Mouse (Mus musculus): ENCODE data around the gene Agt. TPM values are rescaled to one million over a fixed set of nuclear protein-coding genes. Genes with fewer than 3 reads are reported as not detected.
A peak's percentile ranks its signal among the peaks of the same experiment; 100 is the strongest.

Gene Agt
- polyA plus RNA-seq, 1 experiment from 2014 or later: 14.5 TPM

GRCm38 (mm10) chr8:124530076-124530475 is 39.4 kb downstream of the Agt start:
- Histone ChIP-seq H3K27ac (ENCODE audit: low read depth, low read length) (no peak overlapping the region), H3K9me3 (ENCODE audit: control insufficient read depth, low read length) (no peaks in the 10 kb centered on the region), H3K4me3 (ENCODE audit: low read depth, low read length) (no peak overlapping the region), H3K4me1 (replicated peaks; ENCODE audit: control insufficient read depth, insufficient read depth, low read length) (no peaks in the 10 kb centered on the region), H3K36me3 (ENCODE audit: control insufficient read depth, insufficient read depth, low read length) (peaks cover 34% of the 10 kb centered on the region), H3K9ac (ENCODE audit: low read depth, low read length) (no peak overlapping the region), H3K27me3 (replicated peaks; ENCODE audit: control insufficient read depth, insufficient read depth, low read length) (no peaks in the 10 kb centered on the region), H3K4me2 (no peak overlapping the region)
- DNase-seq (ENCODE audit: low spot score) (no peak), ATAC-seq (replicated peaks; ENCODE audit: low FRiP score) (no peak)
- 88% methylated on average over 14 of the region's 14 CpGs for whole genome bisulfite sequencing

- H3K9me3 ChIP-seq (ENCODE audit: control insufficient read depth, low read length): no peaks in the 10 kb centered on the region
- DNase-seq (ENCODE audit: low spot score) (no peak), ATAC-seq (replicated peaks; ENCODE audit: low FRiP score) (no peak)
- H3K4me2 ChIP-seq: no peak overlapping the region
- peaks cover 15% of the 10 kb centered on the region for H3K36me3 ChIP-seq (ENCODE audit: control insufficient read depth, insufficient read depth, low read length)
- H3K4me1 ChIP-seq (replicated peaks; ENCODE audit: control insufficient read depth, insufficient read depth, low read length): peaks cover 10% of the 10 kb centered on the region
- H3K9ac ChIP-seq (ENCODE audit: low read depth, low read length): no peak overlapping the region
- no peak overlapping the region for H3K4me3 ChIP-seq (ENCODE audit: low read depth, low read length)
- no peak overlapping the region for H3K27ac ChIP-seq (ENCODE audit: low read depth, low read length)
- WGBS: 93% methylated on average over 11 of the region's 11 CpGs
- H3K27me3 ChIP-seq (replicated peaks; ENCODE audit: control insufficient read depth, insufficient read depth, low read length): no peaks in the 10 kb centered on the region
Observed at GRCm38 (mm10) chr8:124526261-124526660, 43.2 kb downstream of the Agt start.

GRCm38 (mm10) chr8:124521946-124522345 is 47.6 kb downstream of the Agt start:
- H3K4me1 ChIP-seq (replicated peaks; ENCODE audit: control insufficient read depth, insufficient read depth, low read length): peaks cover 10% of the 10 kb centered on the region
- H3K9me3 ChIP-seq (ENCODE audit: control insufficient read depth, low read length): no peaks in the 10 kb centered on the region
- DNase-seq (ENCODE audit: low spot score) (no peak), ATAC-seq (replicated peaks; ENCODE audit: low FRiP score) (no peak)
- WGBS: 91% methylated on average over 6 of the region's 6 CpGs
- H3K27ac ChIP-seq (ENCODE audit: low read depth, low read length): no peak overlapping the region
- no peaks in the 10 kb centered on the region for H3K27me3 ChIP-seq (replicated peaks; ENCODE audit: control insufficient read depth, insufficient read depth, low read length)
- no peak overlapping the region; the same call in 1 of the 2 replicates for H3K9ac ChIP-seq (ENCODE audit: low read depth, low read length)
- H3K36me3 ChIP-seq (ENCODE audit: control insufficient read depth, insufficient read depth, low read length): peaks cover 8% of the 10 kb centered on the region
- H3K4me2 ChIP-seq: peak overlapping the region; percentile 70
- peak overlapping the region; percentile 88 for H3K4me3 ChIP-seq (ENCODE audit: low read depth, low read length)

- Histone ChIP-seq H3K4me2 (peak within 1 kb of the TSS; percentile 70), H3K27ac (ENCODE audit: low read depth, low read length) (no peak within 1 kb of the TSS), H3K9ac (ENCODE audit: low read depth, low read length) (peak within 1 kb of the TSS; percentile 81), H3K4me3 (ENCODE audit: low read depth, low read length) (peak within 1 kb of the TSS; percentile 88), H3K36me3 (ENCODE audit: control insufficient read depth, insufficient read depth, low read length) (no peaks in the 10 kb centered on the region; the same call in 1 of the 2 replicates), H3K9me3 (ENCODE audit: control insufficient read depth, low read length) (no peaks in the 10 kb centered on the region), H3K4me1 (replicated peaks; ENCODE audit: control insufficient read depth, insufficient read depth, low read length) (peaks cover 10% of the 10 kb centered on the region), H3K27me3 (replicated peaks; ENCODE audit: control insufficient read depth, insufficient read depth, low read length) (no peaks in the 10 kb centered on the region)
- ATAC-seq (replicated peaks; ENCODE audit: low FRiP score) (peak; percentile 99), DNase-seq (ENCODE audit: low spot score) (peak; percentile 86)
- WGBS: 10% methylated on average over 50 of the region's 50 CpGs
Observed at GRCm38 (mm10) chr8:124520249-124521080, 49.0 kb downstream of the Agt start, which contains the start of gene Cog2. Cog2 (plus strand) TSS chr8:124520767.

DNA sequence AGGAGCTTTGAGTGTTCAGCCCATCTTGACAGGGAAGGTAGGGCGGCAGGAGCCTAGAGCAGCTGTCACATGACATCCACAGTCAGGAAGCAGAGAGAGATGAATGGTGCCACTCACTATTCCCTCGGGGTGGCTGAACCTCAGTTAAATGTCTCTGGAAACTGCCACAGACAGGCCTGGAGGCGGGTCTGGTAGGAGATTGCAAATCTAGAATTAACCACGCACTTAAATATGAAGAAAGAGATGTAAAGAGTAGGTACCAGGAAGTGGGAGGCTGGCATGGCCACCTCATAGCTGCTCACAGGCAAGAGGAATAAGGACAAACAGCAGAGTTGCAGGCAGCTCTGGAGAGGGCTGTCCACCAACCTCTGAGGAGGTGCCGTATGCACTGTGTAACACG is 52.4 kb downstream of the Agt start:
- WGBS: 69% methylated on average over 6 of the region's 6 CpGs
- DNase-seq (ENCODE audit: low spot score) (no peak), ATAC-seq (replicated peaks; ENCODE audit: low FRiP score) (no peak)
- H3K9me3 ChIP-seq (ENCODE audit: control insufficient read depth, low read length): no peaks in the 10 kb centered on the region
- H3K36me3 ChIP-seq (ENCODE audit: control insufficient read depth, insufficient read depth, low read length): no peaks in the 10 kb centered on the region
- no peak overlapping the region for H3K27ac ChIP-seq (ENCODE audit: low read depth, low read length)
- H3K4me1 ChIP-seq (replicated peaks; ENCODE audit: control insufficient read depth, insufficient read depth, low read length): peaks cover 9% of the 10 kb centered on the region
- H3K4me2 ChIP-seq: no peak overlapping the region
- no peak overlapping the region for H3K4me3 ChIP-seq (ENCODE audit: low read depth, low read length)
- no peak overlapping the region for H3K9ac ChIP-seq (ENCODE audit: low read depth, low read length)
- H3K27me3 ChIP-seq (replicated peaks; ENCODE audit: control insufficient read depth, insufficient read depth, low read length): no peaks in the 10 kb centered on the region

DNA sequence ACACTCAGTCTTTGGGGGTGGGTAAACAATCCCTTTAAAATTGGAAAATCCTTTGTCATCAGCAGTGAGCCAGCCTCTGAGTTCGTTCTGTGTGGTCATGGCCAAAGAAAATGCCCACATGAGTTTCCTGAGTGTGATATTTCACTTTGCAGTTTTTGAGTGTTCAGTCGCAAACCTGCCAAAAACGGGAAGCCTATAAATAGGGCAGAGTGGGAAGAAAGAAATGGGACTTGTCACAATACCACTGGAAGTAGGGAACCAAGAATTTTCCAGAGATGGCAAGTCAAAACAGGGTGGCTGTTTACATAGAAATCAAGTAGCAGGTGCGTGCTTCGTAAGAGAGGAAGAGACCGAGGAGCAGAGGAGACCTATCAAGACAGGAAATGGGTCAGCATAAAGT is 53.0 kb downstream of the Agt start:
- no peaks in the 10 kb centered on the region for H3K9me3 ChIP-seq (ENCODE audit: control insufficient read depth, low read length)
- ATAC-seq (replicated peaks; ENCODE audit: low FRiP score) (no peak), DNase-seq (ENCODE audit: low spot score) (no peak)
- H3K9ac ChIP-seq (ENCODE audit: low read depth, low read length): no peak overlapping the region
- no peak overlapping the region for H3K4me3 ChIP-seq (ENCODE audit: low read depth, low read length)
- 57% methylated on average over 6 of the region's 6 CpGs for WGBS
- no peak overlapping the region for H3K27ac ChIP-seq (ENCODE audit: low read depth, low read length)
- no peaks in the 10 kb centered on the region for H3K36me3 ChIP-seq (ENCODE audit: control insufficient read depth, insufficient read depth, low read length)
- no peak overlapping the region for H3K4me2 ChIP-seq
- H3K27me3 ChIP-seq (replicated peaks; ENCODE audit: control insufficient read depth, insufficient read depth, low read length): no peaks in the 10 kb centered on the region
- peaks cover 3% of the 10 kb centered on the region for H3K4me1 ChIP-seq (replicated peaks; ENCODE audit: control insufficient read depth, insufficient read depth, low read length)

DNA sequence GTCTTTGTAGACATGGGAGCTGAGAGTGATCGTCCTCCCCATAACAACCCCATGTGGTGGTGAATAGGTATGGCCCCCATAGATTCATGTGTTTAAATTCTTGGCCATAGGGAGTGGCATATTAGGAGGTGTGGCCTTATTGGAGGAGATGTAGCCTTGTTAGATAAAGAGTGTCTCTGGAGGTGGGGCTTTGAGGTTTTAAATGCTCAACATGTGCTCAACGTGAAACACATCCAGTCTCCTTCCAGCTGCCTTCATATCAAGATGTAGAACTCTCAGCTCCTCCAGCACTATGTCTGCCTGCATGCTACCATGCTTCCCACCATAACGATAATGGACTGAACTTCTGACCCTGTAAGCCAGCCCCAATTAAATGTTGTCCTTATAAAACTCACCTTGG is 53.5 kb downstream of the Agt start:
- Histone ChIP-seq H3K27me3 (replicated peaks; ENCODE audit: control insufficient read depth, insufficient read depth, low read length) (no peaks in the 10 kb centered on the region), H3K4me2 (no peak overlapping the region), H3K27ac (ENCODE audit: low read depth, low read length) (no peak overlapping the region), H3K4me1 (replicated peaks; ENCODE audit: control insufficient read depth, insufficient read depth, low read length) (no peaks in the 10 kb centered on the region; the same call in 1 of the 2 replicates), H3K9ac (ENCODE audit: low read depth, low read length) (no peak overlapping the region), H3K36me3 (ENCODE audit: control insufficient read depth, insufficient read depth, low read length) (no peaks in the 10 kb centered on the region), H3K9me3 (ENCODE audit: control insufficient read depth, low read length) (no peaks in the 10 kb centered on the region), H3K4me3 (ENCODE audit: low read depth, low read length) (no peak overlapping the region)
- DNase-seq (ENCODE audit: low spot score): no peak
- no peak for ATAC-seq (replicated peaks; ENCODE audit: low FRiP score)
- WGBS: 60% methylated on average over 3 of the region's 3 CpGs

DNA sequence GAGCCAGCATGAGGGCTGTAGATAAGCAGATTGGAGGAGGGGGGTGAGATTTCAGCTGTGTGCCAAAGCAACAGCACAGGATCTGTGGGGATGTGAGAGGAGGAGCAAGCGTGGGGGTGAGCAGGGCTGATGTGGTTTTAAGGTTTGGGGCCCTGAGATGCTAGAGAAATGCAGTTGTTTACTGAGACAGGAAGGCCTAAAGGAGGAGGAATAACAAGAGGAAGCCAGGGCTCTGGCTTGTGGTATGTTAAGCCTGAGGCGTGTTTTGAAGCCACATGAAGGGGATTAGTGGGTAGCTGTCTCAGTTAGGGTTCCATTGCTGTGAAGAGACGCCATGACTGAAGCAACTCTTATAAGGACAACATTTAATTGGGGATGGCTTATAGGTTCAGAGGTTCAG is 60.4 kb downstream of the Agt start:
- DNase-seq (ENCODE audit: low spot score): no peak
- no peak for ATAC-seq (replicated peaks; ENCODE audit: low FRiP score)
- Histone ChIP-seq H3K4me3 (ENCODE audit: low read depth, low read length) (no peak overlapping the region), H3K9me3 (ENCODE audit: control insufficient read depth, low read length) (no peaks in the 10 kb centered on the region), H3K4me2 (no peak overlapping the region), H3K27ac (ENCODE audit: low read depth, low read length) (no peak overlapping the region), H3K4me1 (replicated peaks; ENCODE audit: control insufficient read depth, insufficient read depth, low read length) (no peaks in the 10 kb centered on the region), H3K36me3 (ENCODE audit: control insufficient read depth, insufficient read depth, low read length) (no peaks in the 10 kb centered on the region), H3K9ac (ENCODE audit: low read depth, low read length) (no peak overlapping the region), H3K27me3 (replicated peaks; ENCODE audit: control insufficient read depth, insufficient read depth, low read length) (no peaks in the 10 kb centered on the region)
- 66% methylated on average over 3 of the region's 3 CpGs for WGBS

DNA sequence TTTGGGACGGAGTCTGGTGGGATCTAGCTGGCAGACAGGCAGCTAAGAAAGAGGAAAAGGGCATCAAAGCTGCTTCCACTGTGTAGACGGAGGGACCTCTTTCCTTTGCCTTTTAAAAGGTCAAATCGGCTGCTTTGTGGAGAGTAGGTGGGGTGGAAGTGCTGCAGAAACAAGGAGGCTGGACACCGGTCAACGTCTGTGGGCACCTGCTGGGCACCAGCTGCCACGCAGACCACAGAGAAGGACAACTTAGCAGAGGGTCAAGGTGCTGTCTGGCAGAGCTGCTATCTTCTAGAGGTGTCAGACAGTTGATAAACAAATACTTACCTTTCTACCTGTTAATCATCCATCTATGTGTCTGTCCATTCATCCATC is 61.2 kb downstream of the Agt start:
- Histone ChIP-seq H3K4me2 (no peak overlapping the region), H3K9ac (ENCODE audit: low read depth, low read length) (no peak overlapping the region), H3K36me3 (ENCODE audit: control insufficient read depth, insufficient read depth, low read length) (no peaks in the 10 kb centered on the region), H3K4me1 (replicated peaks; ENCODE audit: control insufficient read depth, insufficient read depth, low read length) (no peaks in the 10 kb centered on the region), H3K27me3 (replicated peaks; ENCODE audit: control insufficient read depth, insufficient read depth, low read length) (no peaks in the 10 kb centered on the region), H3K9me3 (ENCODE audit: control insufficient read depth, low read length) (no peaks in the 10 kb centered on the region), H3K4me3 (ENCODE audit: low read depth, low read length) (no peak overlapping the region), H3K27ac (ENCODE audit: low read depth, low read length) (no peak overlapping the region)
- DNase-seq (ENCODE audit: low spot score): no peak
- no peak for ATAC-seq (replicated peaks; ENCODE audit: low FRiP score)
- WGBS: 67% methylated on average over 6 of the region's 6 CpGs
